Mouse (Mus musculus) embryonic facial prominence, embryonic 12.5 days (tissue): ENCODE measurements around the gene Prmt1. TPM values are rescaled to one million over a fixed set of nuclear protein-coding genes. Genes with fewer than 3 reads are reported as not detected.

ENCODE experiments used
- ATAC-seq: fragments of 200-750 bp; cut with Nextera tagmentation; 2 replicates; pipeline ENCODE4 v1.8.0; 2017; ENCODE audit not compliant: insufficient number of reproducible peaks, insufficient read depth, low FRiP score, low TSS enrichment
- H3K27ac ChIP-seq: fragments of 300-500 bp; sonication (generic); 2 replicates; pipeline ENCODE4 v1.5.1; 2016; ENCODE audit warnings: mild to moderate bottlenecking
- H3K27me3 ChIP-seq: fragments of 300-500 bp; sonication (generic); 2 replicates; pipeline ENCODE4 v1.6.1; 2016; ENCODE audit warnings: mild to moderate bottlenecking, moderate library complexity
- H3K36me3 ChIP-seq: fragments of 300-500 bp; sonication (generic); 2 replicates; pipeline ENCODE4 v1.6.1; 2016; ENCODE audit warnings: mild to moderate bottlenecking
- H3K4me1 ChIP-seq: fragments of 300-500 bp; sonication (generic); 2 replicates; pipeline ENCODE4 v1.6.1; 2016
- H3K4me2 ChIP-seq: fragments of 300-500 bp; sonication (generic); replicated peaks from 2 replicates; pipeline ENCODE4 v1.6.1; 2016; ENCODE audit warnings: mild to moderate bottlenecking, moderate library complexity
- H3K4me3 ChIP-seq: fragments of 300-500 bp; sonication (generic); 2 replicates; pipeline ENCODE4 v1.5.1; 2016; ENCODE audit warnings: mild to moderate bottlenecking
- H3K9ac ChIP-seq: fragments of 300-500 bp; sonication (generic); 2 replicates; pipeline ENCODE4 v1.6.1; 2016; ENCODE audit warnings: mild to moderate bottlenecking, moderate library complexity
- H3K9me3 ChIP-seq: fragments of 300-500 bp; sonication (generic); 2 replicates; pipeline ENCODE4 v1.6.1; 2016; ENCODE audit warnings: mild to moderate bottlenecking, moderate library complexity
- WGBS: fragments of 180-500 bp; shearing (Covaris S2); methylation state at CpG from one replicate; pipeline ENCODE4 v1.1.7; 2016; 5-methylcytosine and 5-hydroxymethylcytosine counted together
- microRNA-seq: library from miRNA; unstranded; fragments of <30 nt; microRNA quantifications from one replicate; pipeline ENCODE4, GENCODE M21; 2017
- polyA plus RNA-seq: library from polyadenylated mRNA; unstranded; fragments of >200 nt; fragmentation: Nextera tagmentation; extraction: Ambion mirVana; gene quantifications from 2 replicates; pipeline ENCODE4 v1.2.1, GENCODE M21; 2016

Gene Prmt1
- polyA plus RNA-seq, 1 experiment from 2014 or later = 660 TPM

DNA sequence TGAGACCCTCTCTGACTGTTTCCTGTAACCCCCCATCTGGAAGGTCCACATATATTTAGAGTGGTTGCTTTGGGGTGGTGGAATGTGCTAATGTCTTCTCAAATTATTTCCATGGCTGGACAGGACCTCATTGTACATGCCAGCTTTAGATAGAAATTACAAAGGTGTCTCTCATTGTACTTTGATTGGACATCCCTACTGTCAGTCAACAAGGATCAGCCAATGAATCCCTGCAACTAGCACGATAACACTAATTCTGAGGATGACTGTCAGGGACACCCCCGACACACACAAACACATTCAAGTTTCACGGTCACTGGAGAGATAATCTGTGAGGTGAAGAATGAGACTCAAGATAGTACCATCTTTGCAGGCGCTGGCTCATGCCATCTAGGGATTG, 47.7 kb downstream of the Prmt1 start:
- H3K4me2 ChIP-seq = no peak overlapping the region

DNA sequence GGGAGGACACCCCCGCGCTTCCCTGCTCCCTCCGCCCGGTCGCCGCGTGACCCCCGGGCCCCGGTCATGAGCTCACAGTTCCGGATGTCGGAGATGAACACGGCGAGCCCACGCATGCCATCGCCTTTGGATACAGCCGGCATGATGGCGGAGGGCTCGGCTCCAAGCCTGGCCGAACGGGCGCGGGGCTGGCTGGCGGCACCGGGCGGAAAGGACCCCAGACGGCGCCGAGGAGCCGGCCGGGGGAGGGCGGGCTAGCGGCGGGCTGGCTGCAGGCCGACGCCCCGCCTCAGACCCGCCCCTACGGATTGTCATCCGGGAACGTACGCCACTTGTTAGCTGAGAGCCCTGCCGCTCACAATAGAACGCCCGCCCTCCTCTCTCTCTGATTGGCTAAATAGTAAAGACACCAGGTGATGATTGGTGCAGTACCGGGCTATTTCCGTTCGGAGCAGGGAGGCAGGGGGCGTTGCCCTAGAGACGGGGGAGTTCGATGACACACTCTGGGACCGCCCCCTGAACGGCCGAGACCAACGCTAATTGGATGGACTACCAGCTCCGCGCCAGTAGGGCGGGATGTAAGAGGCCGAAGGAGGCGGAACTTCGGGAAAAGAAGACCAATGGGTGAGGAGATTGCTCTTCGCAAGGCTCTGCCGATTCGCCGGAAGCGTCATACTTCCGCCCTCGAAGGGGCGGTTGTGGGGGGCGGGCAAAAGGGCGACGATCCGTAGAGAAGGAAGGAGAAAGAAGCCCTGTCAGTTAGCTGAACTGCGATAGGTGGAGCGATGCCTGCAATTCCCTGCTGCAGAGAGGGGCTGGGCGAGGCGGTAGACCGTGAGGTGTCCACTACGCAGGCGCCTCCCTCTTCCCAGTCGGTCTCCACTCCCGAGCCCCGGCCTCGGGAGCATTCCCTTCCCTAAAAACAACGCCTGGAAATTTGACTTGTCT, 56.9 kb downstream of the Prmt1 start, which contains the start of gene Ap2a1:
TSS of gene Ap2a1 (minus strand) at position 293 of the 948 bp plus-strand sequence.
- Histone ChIP-seq H3K4me1 (peaks cover 20% of the 10 kb centered on the region), H3K9me3 (no peaks in the 10 kb centered on the region), H3K9ac (peak within 1 kb of the TSS; percentile 90), H3K27ac (peak within 1 kb of the TSS; percentile 82), H3K4me3 (peak within 1 kb of the TSS; percentile 97), H3K36me3 (peaks cover 13% of the 10 kb centered on the region), H3K4me2 (peak within 1 kb of the TSS; percentile 80), H3K27me3 (no peaks in the 10 kb centered on the region)
- WGBS = 1% methylated on average over 84 of the region's 84 CpGs
- peak; percentile 100 for ATAC-seq

More for the DNA sequence above, 47.7 kb downstream of the Prmt1 start:
- Histone ChIP-seq H3K36me3 (no peaks in the 10 kb centered on the region), H3K4me3 (no peak overlapping the region), H3K27ac (no peak overlapping the region), H3K9me3 (no peaks in the 10 kb centered on the region), H3K27me3 (no peaks in the 10 kb centered on the region), H3K4me1 (no peaks in the 10 kb centered on the region), H3K9ac (no peak overlapping the region)
- WGBS = 87% methylated on average over 4 of the region's 4 CpGs
- no peak for ATAC-seq

DNA sequence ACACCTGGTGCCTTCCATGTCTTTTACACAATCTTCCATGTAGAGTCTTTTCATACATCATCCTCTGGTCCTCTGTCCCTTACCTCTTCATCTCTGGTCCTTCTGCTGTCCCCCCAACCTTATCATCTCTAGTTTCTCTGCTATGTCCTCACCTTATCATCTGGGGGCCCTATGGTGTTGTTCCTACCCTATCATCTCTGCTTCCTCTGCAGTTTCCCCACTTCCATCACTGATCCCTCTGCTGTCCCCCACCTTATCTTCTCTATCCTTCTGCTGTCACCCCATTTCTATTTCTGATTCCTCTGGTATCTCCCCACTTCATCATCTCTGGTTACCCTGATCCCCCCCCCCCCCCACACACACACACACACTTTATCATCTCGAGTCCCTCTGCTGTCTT, 57.8 kb downstream of the Prmt1 start:
- WGBS = 11% methylated on average over 1 of the region's 1 CpGs
- Histone ChIP-seq H3K4me2 (peak overlapping the region; percentile 80), H3K9ac (peak overlapping the region; percentile 90), H3K4me3 (peak overlapping the region; percentile 97), H3K4me1 (peaks cover 20% of the 10 kb centered on the region), H3K27ac (no peak overlapping the region), H3K36me3 (peaks cover 22% of the 10 kb centered on the region), H3K9me3 (no peaks in the 10 kb centered on the region), H3K27me3 (no peaks in the 10 kb centered on the region)
- no peak for ATAC-seq

Small RNAs within 50 kb of the gene (microRNA-seq; reads per million reads assigned to microRNA genes)
- gene Mir7054 = 1.3 reads per million

Other genes with a start within 250 kb of the Prmt1 start
- 36.4 and 36.7 TPM in 2 replicates for gene Vrk3, start 238.2 kb downstream of the Prmt1 start, polyA plus RNA-seq
- gene Zfp473, start 235.5 kb downstream of the Prmt1 start, polyA plus RNA-seq = 2.3 and 2.6 TPM in 2 replicates
- 102 and 104 TPM in 2 replicates for gene Nup62, start 170.5 kb downstream of the Prmt1 start, polyA plus RNA-seq
- gene Il4i1, start 170.2 kb downstream of the Prmt1 start, polyA plus RNA-seq = 1.2 and 2.5 TPM in 2 replicates
- gene Atf5, start 169.9 kb downstream of the Prmt1 start, polyA plus RNA-seq = 5.3 and 5.8 TPM in 2 replicates
- gene Akt1s1, start 137.6 kb downstream of the Prmt1 start, polyA plus RNA-seq = 116 and 120 TPM in 2 replicates
- 94.3 and 105 TPM in 2 replicates for gene Tbc1d17, start 137.5 kb downstream of the Prmt1 start, polyA plus RNA-seq
- gene Pnkp, start 129.4 kb downstream of the Prmt1 start, polyA plus RNA-seq = 29.0 and 30.4 TPM in 2 replicates
- gene Ptov1, start 116.8 kb downstream of the Prmt1 start, polyA plus RNA-seq = 696 and 750 TPM in 2 replicates
- gene Med25, start 93.9 kb downstream of the Prmt1 start, polyA plus RNA-seq = 113 and 123 TPM in 2 replicates
- 22.4 and 23.3 TPM in 2 replicates for gene Fuz, start 90.5 kb downstream of the Prmt1 start, polyA plus RNA-seq
- 76.3 and 84.7 TPM in 2 replicates for gene Ap2a1, start 57.1 kb downstream of the Prmt1 start, polyA plus RNA-seq
- gene Tsks, start 43.4 kb downstream of the Prmt1 start, polyA plus RNA-seq = 0.11 and 0.19 TPM in 2 replicates
- gene Cpt1c, start 11.7 kb downstream of the Prmt1 start, polyA plus RNA-seq = 32.9 and 35.6 TPM in 2 replicates
- gene Irf3, start 11.1 kb upstream of the Prmt1 start, polyA plus RNA-seq = 93.3 and 95.7 TPM in 2 replicates
- 79.9 and 83.5 TPM in 2 replicates for gene Bcl2l12, start 12.1 kb upstream of the Prmt1 start, polyA plus RNA-seq
- gene Scaf1, start 29.8 kb upstream of the Prmt1 start, polyA plus RNA-seq = 43.8 and 47.7 TPM in 2 replicates
- gene Rras, start 31.4 kb upstream of the Prmt1 start, polyA plus RNA-seq = 23.6 and 26.1 TPM in 2 replicates
- 13.7 and 16.8 TPM in 2 replicates for gene Prr12, start 66.3 kb upstream of the Prmt1 start, polyA plus RNA-seq
- gene Nosip, start 75.9 kb upstream of the Prmt1 start, polyA plus RNA-seq = 63.0 and 64.4 TPM in 2 replicates
- 23.9 and 25.0 TPM in 2 replicates for gene Prrg2, start 76.1 kb upstream of the Prmt1 start, polyA plus RNA-seq
- gene Rcn3, start 105.7 kb upstream of the Prmt1 start, polyA plus RNA-seq = 302 and 306 TPM in 2 replicates
- 25.8 and 26.0 TPM in 2 replicates for gene Fcgrt, start 117.3 kb upstream of the Prmt1 start, polyA plus RNA-seq
- gene Rps11, start 137.9 kb upstream of the Prmt1 start, polyA plus RNA-seq = 1,448 and 1,491 TPM in 2 replicates
- gene Rpl13a, start 142.2 kb upstream of the Prmt1 start, polyA plus RNA-seq = 1,339 and 1,342 TPM in 2 replicates
- gene Gm45713, start 149.7 kb upstream of the Prmt1 start, polyA plus RNA-seq = 0.22 and 0.27 TPM in 2 replicates
- 0.67 and 1.1 TPM in 2 replicates for gene Flt3l, start 149.9 kb upstream of the Prmt1 start, polyA plus RNA-seq
- gene Pih1d1, start 167.7 kb upstream of the Prmt1 start, polyA plus RNA-seq = 90.4 and 93.0 TPM in 2 replicates
- 43.8 and 45.2 TPM in 2 replicates for gene Aldh16a1, start 168.0 kb upstream of the Prmt1 start, polyA plus RNA-seq
- 0.73 and 0.79 TPM in 2 replicates for gene Slc17a7, start 177.4 kb upstream of the Prmt1 start, polyA plus RNA-seq
- 0.39 and 0.56 TPM in 2 replicates for gene Gfy, start 193.0 kb upstream of the Prmt1 start, polyA plus RNA-seq
- not detected in 2 replicates for gene Pth2, start 194.4 kb upstream of the Prmt1 start, polyA plus RNA-seq
- gene Ccdc155, start 218.3 kb upstream of the Prmt1 start, polyA plus RNA-seq = 0.94 and 1.7 TPM in 2 replicates
- 1.4 and 2.3 TPM in 2 replicates for gene Dkkl1, start 225.6 kb upstream of the Prmt1 start, polyA plus RNA-seq
- gene Tead2, start 229.2 kb upstream of the Prmt1 start, polyA plus RNA-seq = 277 and 295 TPM in 2 replicates